Mouse (Mus musculus): Measurements from ENCODE around the gene Rag2. TPM values are rescaled to one million over a fixed set of nuclear protein-coding genes. Genes with fewer than 3 reads are reported as not detected.

Rag2 gene
- polyA plus RNA-seq, 1 experiment from 2014 or later: not detected

DNA sequence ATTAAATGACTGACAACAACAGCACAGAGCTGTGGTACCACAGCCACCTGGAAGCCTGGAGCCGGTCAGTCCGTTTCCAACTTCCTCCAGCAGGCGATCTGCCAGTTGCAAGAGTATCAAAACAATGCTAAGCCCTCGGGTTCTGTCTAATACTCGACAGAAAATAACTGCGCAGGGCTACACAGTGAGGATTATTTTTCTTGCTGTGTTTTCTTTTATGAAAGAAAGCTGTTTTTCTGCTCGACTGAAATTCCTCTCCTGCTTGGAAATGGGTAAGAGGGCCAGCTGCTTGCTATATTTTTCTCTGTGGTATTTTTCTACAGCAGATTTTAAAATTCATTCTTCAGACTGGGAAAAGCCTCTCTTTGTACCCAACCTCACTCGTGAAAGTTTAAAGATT, 23.8 kb upstream of the Rag2 start:
- H3K4me1 ChIP-seq: peaks cover 19% of the 10 kb centered on the region
- no peaks in the 10 kb centered on the region for H3K9me3 ChIP-seq
- ATAC-seq (ENCODE audit: low FRiP score, low read depth): peak; percentile 80
- 0 out of 2 replicates have a peak overlapping the region, but pooled peaks have one; percentile 25 for H3K9ac ChIP-seq
- WGBS: 9% methylated on average over 8 of the region's 8 CpGs
- H3K27me3 ChIP-seq: no peaks in the 10 kb centered on the region
- peak overlapping the region; percentile 45 for H3K4me2 ChIP-seq (replicated peaks)
- peak overlapping the region; percentile 79 for H3K27ac ChIP-seq
- H3K4me3 ChIP-seq: no peak overlapping the region
- H3K36me3 ChIP-seq: peaks cover 3% of the 10 kb centered on the region; the same call in 1 of the 2 replicates

DNA sequence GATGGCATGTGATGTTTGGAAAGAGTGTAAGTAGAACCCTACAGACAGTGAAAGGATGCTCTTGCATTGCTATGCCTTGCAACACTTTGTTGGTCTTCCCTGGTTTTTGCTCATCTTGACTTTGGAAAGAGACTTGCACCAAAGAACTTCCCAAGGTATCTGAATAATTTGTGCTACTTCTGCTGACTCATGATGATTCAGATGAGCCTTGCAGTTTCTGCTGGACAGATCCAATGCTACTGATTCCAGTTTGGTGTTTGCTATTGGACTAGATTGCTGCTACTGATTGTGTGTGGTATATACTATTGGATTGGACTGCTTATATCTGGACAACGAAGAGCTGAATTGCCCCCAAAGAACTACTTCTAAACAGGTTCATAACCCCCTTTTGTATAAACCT, 21.4 kb upstream of the Rag2 start:
- no peak for ATAC-seq (ENCODE audit: low FRiP score, low read depth)
- H3K27me3 ChIP-seq: no peaks in the 10 kb centered on the region
- no peak overlapping the region for H3K27ac ChIP-seq
- no peak overlapping the region for H3K9ac ChIP-seq
- no peaks in the 10 kb centered on the region for H3K9me3 ChIP-seq
- H3K4me2 ChIP-seq (replicated peaks): no peak overlapping the region
- peaks cover 19% of the 10 kb centered on the region for H3K4me1 ChIP-seq
- no peak overlapping the region for H3K4me3 ChIP-seq
- 83% methylated on average over 1 of the region's 1 CpGs for WGBS
- peaks cover 3% of the 10 kb centered on the region; the same call in 1 of the 2 replicates for H3K36me3 ChIP-seq

DNA sequence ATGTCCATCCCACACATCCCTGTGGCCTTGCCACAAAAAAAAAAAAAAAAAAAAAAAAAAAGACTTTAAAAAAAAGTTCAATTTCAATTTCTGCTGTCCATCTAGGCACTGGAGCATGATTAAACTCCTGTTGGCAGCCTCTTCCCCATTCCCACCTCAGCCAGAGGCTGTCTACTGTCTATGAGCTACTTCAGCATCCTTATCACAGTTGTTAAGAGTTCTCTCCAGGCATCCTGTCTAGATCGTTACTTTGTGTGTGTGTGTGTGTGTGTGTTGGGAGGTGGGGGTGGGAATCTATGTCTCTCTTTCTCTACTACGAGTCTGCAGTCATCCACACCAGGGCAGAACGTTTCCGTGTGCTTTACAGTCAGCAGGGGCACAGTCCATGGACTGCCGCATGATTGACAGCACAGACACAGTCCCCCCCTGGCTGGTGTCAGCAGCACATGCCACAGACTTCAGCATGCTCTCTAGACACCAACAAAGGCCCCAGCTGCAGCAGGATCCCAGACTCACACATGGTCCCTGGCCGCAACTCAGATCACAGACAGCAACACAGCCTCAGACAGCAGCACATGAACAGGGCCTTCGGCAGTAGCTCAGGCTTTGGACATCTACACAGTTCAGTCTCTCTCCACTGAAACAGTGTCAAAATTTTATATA, 16.2 kb upstream of the Rag2 start:
- ATAC-seq (ENCODE audit: low FRiP score, low read depth): peak; percentile 48; the same call in 1 of the 2 replicates
- 50% methylated on average over 7 of the region's 7 CpGs for WGBS
- no peak overlapping the region for H3K27ac ChIP-seq

DNA sequence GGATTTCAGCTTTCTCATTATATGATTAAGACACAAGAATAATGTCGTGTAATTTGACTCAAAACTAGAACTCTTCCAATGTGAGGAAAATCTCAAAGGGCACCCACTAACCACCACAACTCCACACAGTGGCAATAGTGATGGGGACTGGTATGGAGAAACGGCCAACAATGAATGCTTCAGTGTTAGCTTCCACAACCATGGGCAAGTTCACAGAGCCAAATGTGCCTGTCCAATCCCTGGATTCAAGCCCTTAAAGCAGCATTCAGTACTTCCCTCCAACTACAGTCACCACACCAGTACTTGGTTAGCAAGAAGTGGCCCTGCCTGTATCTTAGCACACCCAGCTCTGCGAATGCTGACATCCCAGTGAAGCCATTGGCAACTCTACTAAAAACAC, 13.7 kb upstream of the Rag2 start:
- H3K4me3 ChIP-seq: no peak overlapping the region
- H3K4me1 ChIP-seq: peaks cover 5% of the 10 kb centered on the region; the same call in 1 of the 2 replicates
- H3K4me2 ChIP-seq (replicated peaks): no peak overlapping the region
- no peak for ATAC-seq (ENCODE audit: low FRiP score, low read depth)
- H3K36me3 ChIP-seq: peaks cover 3% of the 10 kb centered on the region; the same call in 1 of the 2 replicates
- no peak overlapping the region for H3K27ac ChIP-seq
- H3K9me3 ChIP-seq: no peaks in the 10 kb centered on the region
- 88% methylated on average over 3 of the region's 3 CpGs for WGBS
- H3K27me3 ChIP-seq: no peaks in the 10 kb centered on the region
- no peak overlapping the region for H3K9ac ChIP-seq

More for the DNA sequence above, 16.2 kb upstream of the Rag2 start:
- Histone ChIP-seq H3K27me3 (no peaks in the 10 kb centered on the region), H3K9ac (no peak overlapping the region), H3K4me2 (replicated peaks) (no peak overlapping the region), H3K36me3 (peaks cover 3% of the 10 kb centered on the region; the same call in 1 of the 2 replicates), H3K4me3 (no peak overlapping the region), H3K4me1 (no peaks in the 10 kb centered on the region; the same call in 1 of the 2 replicates), H3K9me3 (no peaks in the 10 kb centered on the region)

DNA sequence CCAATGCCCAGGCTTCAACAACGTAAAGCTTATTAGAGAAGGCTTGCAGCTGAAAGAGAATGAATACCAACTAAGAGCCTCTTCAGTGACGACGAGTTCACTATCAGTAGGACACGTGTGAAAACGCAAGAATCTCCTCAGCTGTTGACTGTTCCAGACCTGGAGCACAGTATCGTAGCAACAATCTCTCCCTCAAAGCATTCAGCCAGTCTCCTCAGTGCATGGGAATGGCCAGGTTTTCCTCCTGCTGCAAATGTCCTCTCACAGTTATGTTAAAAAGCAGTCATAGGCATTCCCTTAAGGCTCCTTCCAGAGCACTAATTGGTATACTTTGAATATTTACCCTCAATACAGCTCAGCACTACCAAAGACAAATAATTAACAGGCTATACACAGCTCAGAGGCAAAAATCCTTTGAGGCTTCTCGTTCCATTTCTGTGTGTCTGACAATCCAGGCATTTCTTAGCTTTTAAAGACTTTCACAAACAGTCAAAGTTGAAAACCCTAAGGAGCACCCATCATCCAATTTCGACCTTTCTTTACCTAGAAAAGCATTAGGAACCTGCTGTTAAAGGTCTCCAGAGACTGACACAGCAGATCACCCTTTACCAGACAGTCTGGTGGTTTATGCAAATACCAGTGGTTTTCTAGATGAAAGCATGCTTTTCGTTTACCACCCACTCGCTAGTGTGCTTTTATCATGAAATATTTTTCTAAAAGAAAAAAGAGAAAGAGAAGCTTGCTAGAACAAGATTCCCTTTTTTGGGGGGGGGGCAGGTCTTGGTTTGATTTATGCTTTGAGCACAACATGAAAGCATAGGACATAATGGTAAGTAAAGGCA, 8.8 kb upstream of the Rag2 start:
- no peak overlapping the region for H3K4me2 ChIP-seq (replicated peaks)
- H3K9me3 ChIP-seq: no peaks in the 10 kb centered on the region
- no peak overlapping the region for H3K27ac ChIP-seq
- H3K27me3 ChIP-seq: no peaks in the 10 kb centered on the region
- 69% methylated on average over 10 of the region's 10 CpGs for WGBS
- no peak for ATAC-seq (ENCODE audit: low FRiP score, low read depth)
- no peaks in the 10 kb centered on the region for H3K36me3 ChIP-seq
- peaks cover 12% of the 10 kb centered on the region; the same call in 1 of the 2 replicates for H3K4me1 ChIP-seq
- no peak overlapping the region for H3K4me3 ChIP-seq
- no peak overlapping the region for H3K9ac ChIP-seq

DNA sequence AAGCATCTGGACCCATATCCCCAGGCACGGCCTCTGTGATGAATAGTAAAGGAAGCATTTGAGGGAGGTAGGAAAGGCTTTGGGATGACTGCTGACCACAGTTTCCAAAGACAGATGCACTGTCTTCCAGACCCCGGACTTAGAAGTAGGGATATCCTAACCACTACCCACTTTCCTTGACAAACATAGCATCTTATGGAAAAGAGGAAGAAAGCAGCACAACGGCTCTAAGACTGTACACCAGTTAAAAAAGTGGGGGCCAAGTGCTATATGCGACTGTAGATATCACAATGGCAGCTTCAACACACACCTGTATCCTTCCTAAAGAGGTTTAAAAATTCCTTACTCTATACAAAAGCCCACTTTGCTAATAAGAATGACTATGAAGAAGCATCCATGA, 6.1 kb upstream of the Rag2 start:
- Histone ChIP-seq H3K9me3 (no peaks in the 10 kb centered on the region), H3K27ac (no peak overlapping the region), H3K9ac (no peak overlapping the region), H3K27me3 (no peaks in the 10 kb centered on the region), H3K4me1 (peaks cover 12% of the 10 kb centered on the region; the same call in 1 of the 2 replicates), H3K36me3 (no peaks in the 10 kb centered on the region), H3K4me2 (replicated peaks) (no peak overlapping the region), H3K4me3 (no peak overlapping the region)
- ATAC-seq (ENCODE audit: low FRiP score, low read depth): no peak
- WGBS: 72% methylated on average over 4 of the region's 4 CpGs

DNA sequence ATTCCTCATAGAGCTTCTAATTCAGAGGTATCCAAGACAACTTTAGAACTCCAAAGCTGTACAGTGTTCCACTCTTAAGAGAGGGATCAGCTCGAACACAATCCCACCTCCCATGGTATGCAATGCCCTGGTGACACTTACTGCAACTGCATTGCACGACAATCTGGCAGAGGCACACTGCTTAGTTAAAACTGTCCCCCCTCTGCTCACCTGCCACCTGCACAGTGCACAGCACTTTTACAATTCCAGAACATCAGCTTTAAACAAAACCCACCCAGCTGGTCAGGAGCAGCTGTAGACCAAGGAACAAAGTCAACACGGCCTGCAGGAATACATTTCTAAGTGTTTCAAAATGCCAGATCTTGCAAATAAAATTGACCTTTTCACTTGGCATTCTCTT, 3.6 kb upstream of the Rag2 start:
- Histone ChIP-seq H3K27ac (no peak overlapping the region), H3K27me3 (no peaks in the 10 kb centered on the region), H3K4me1 (peaks cover 8% of the 10 kb centered on the region; the same call in 1 of the 2 replicates), H3K36me3 (no peaks in the 10 kb centered on the region), H3K4me2 (replicated peaks) (no peak overlapping the region), H3K4me3 (no peak overlapping the region), H3K9me3 (no peaks in the 10 kb centered on the region), H3K9ac (no peak overlapping the region)
- 52% methylated on average over 3 of the region's 3 CpGs for WGBS
- ATAC-seq (ENCODE audit: low FRiP score, low read depth): no peak

DNA sequence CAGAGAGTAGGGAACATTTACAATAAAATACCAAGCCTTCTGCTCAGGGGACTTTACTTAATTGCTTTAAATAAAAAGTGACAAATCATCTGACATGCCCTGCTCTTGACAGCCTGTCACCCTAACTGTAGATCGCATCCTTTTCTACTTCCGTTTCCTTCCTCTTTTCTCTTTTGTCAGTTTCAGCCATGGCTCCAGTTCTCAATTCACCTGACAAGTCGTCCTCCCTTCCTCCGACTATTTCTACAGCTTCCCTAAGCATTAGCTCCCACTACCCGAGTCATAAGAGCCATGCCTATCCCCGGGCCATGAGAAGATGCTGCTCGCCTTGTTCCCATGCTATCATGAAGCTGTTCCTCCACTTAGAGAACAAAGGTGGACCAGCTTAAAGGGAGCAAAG, 2.9 kb upstream of the Rag2 start:
- ATAC-seq (ENCODE audit: low FRiP score, low read depth): no peak
- H3K4me2 ChIP-seq (replicated peaks): no peak overlapping the region
- H3K4me1 ChIP-seq: peaks cover 10% of the 10 kb centered on the region
- H3K27ac ChIP-seq: no peak overlapping the region
- WGBS: 75% methylated on average over 7 of the region's 7 CpGs
- no peaks in the 10 kb centered on the region for H3K9me3 ChIP-seq
- H3K36me3 ChIP-seq: no peaks in the 10 kb centered on the region
- no peak overlapping the region for H3K9ac ChIP-seq
- H3K4me3 ChIP-seq: no peak overlapping the region
- no peaks in the 10 kb centered on the region for H3K27me3 ChIP-seq

DNA sequence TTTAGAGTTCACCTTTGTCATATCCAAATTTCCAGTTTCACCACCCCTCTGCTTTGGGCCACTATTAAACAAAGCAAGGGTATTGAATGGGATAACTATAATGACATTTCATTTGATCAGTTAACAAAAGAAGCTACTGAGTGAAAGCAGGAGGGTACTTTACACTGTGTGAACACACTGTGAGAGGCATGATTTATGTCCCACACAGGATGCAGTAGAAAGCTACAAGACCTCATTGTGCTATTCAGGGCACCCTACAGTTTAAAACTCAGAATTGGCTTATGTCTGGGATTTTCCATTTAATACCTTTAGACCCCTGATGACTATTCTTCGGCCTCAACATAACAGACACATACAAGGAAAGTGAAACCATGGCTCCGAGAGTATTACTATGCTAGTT, 1.5 kb upstream of the Rag2 start:
- Histone ChIP-seq H3K9me3 (no peaks in the 10 kb centered on the region), H3K4me3 (no peak overlapping the region), H3K27ac (no peak overlapping the region), H3K36me3 (no peaks in the 10 kb centered on the region), H3K27me3 (no peaks in the 10 kb centered on the region), H3K9ac (no peak overlapping the region), H3K4me1 (peaks cover 19% of the 10 kb centered on the region), H3K4me2 (replicated peaks) (no peak overlapping the region)
- WGBS: 90% methylated on average over 2 of the region's 2 CpGs
- ATAC-seq (ENCODE audit: low FRiP score, low read depth): no peak

DNA sequence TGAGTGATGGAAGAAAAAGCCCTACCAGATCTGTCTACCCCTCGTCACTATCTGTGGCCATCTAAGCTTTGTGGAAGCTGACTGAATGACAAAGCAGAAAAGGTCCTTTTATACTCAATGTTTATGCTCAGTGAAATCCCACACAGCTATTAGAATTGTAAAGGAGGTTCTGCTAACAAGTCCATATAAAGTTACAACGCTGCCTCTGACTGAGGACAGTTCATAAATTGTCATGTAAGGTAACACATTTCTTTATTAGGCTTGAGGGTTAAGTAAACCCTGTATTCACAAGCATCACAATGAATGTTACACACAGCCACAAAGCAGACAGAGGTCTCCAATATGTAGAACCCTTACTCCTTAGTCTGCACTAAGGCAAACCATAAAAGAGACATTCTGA, 507 bp upstream of the Rag2 start:
- Histone ChIP-seq H3K27ac (no peak overlapping the region), H3K9me3 (no peaks in the 10 kb centered on the region), H3K27me3 (no peaks in the 10 kb centered on the region), H3K4me1 (peaks cover 19% of the 10 kb centered on the region), H3K4me3 (no peak overlapping the region), H3K36me3 (no peaks in the 10 kb centered on the region), H3K4me2 (replicated peaks) (no peak overlapping the region), H3K9ac (no peak overlapping the region)
- 59% methylated on average over 2 of the region's 2 CpGs for WGBS
- ATAC-seq (ENCODE audit: low FRiP score, low read depth): no peak

DNA sequence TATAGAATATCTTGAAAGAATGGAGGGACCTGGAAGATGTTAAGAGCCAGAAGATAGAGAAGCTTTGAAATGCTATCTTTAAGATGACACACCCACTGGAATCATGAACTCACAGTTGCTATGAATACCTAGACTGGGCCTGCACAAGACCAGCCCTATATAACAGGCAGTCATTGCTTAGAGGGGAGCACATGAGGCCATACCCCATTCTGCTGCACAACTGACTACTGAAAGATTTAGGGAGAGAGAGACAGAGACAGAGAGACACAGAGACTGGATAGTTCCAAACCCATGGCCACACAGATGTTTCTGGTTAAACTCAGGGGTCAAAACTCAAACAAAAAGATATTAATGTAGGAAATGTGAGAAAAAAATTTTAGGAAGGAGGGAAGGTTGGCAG, 2.7 kb downstream of the Rag2 start:
- Histone ChIP-seq H3K4me1 (peaks cover 19% of the 10 kb centered on the region), H3K36me3 (no peaks in the 10 kb centered on the region), H3K27ac (no peak overlapping the region)

More for the DNA sequence above, 2.7 kb downstream of the Rag2 start:
- Histone ChIP-seq H3K4me3 (no peak overlapping the region), H3K9me3 (no peaks in the 10 kb centered on the region), H3K27me3 (no peaks in the 10 kb centered on the region), H3K4me2 (replicated peaks) (no peak overlapping the region), H3K9ac (no peak overlapping the region)
- no peak for ATAC-seq (ENCODE audit: low FRiP score, low read depth)
